Mouse (Mus musculus) adrenal gland, adult 8-10 months (tissue): ENCODE results near the gene Asb1. TPM values are rescaled to one million over a fixed set of nuclear protein-coding genes. Genes with fewer than 3 reads are reported as not detected.

Experiments used
- DNase-seq: peaks from one replicate; pipeline ENCODE4 v3.0.0; 2022
- total RNA-seq, 4 experiments: library from RNA; stranded (reverse); gene quantifications; 2 replicates each; pipeline ENCODE4 v1.2.4; 2022

The Asb1 gene
- total RNA-seq: 10 to 100 TPM; 22.5 to 25.4 (median 23.4) TPM

DNA sequence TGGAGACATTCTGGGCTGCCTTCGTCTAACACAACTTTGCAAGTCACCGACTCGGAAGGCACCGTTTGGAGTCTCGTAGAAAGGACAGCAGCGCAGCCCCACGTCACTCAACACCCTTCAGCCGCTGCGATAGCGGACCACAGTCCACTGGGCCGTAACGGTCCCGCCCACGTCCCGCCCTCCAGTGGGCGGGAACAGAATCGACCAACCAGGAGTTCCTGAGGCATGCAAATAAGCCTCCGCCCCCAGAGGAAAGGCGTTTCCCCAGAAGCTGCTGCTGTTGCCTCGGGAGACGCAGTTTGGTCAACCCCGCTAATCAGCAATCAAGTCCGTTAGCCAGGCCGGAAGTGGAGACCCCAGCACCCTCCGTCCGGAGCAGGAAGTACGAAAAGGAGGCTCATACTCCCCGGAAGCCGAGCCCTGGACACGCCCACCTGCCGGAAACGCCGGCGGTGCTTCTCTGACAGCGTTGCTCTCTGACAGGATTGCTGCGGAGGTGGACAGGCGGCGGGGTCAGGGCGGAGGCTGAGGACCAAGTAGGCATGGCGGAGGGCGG is at the start of gene Asb1:
Asb1 (plus strand) TSS at position 274 of the 556 bp plus-strand sequence.
- DNase-seq: peak; percentile 97

DNA sequence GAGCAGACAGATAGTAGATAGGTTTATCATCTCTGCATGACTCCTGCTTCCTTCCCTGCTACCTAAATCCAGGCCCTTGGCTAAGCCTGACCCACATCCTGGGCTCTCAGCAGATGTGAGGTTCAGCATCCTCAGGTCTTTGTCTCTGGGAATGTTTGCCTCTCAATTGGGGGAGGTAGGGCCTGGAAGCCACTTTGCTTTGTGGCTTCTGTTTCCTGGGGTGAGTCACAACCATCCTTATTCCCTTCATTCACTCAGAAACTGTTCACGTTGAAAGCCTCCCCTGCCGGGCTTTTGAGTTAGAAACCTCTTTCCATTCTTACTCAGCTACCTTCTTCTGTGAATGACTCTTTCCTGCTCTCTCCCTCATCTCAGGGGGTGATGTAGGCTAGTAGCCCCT is 47.6 kb upstream of the Asb1 start:
- DNase-seq: no peak

DNA sequence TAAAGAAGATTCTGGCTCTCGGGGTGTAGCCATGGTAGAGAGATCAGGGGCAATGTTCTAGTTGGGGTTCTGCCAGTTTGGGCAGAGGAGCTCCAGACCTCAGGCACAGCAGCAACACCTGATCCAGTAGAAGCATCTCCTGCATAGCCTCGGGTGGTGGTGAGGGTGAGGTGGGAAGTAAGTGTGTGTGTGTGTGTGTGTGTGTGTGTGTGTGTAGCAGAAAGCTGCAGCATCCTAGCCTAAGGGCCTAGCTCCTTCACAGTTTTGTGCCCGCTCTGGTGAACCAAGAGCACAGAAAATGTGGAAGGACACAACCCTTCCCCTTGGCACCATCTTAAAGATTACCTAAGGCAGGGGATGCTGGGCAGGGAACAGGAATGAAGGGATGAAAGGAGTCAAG is 46.4 kb upstream of the Asb1 start:
- DNase-seq: no peak

DNA sequence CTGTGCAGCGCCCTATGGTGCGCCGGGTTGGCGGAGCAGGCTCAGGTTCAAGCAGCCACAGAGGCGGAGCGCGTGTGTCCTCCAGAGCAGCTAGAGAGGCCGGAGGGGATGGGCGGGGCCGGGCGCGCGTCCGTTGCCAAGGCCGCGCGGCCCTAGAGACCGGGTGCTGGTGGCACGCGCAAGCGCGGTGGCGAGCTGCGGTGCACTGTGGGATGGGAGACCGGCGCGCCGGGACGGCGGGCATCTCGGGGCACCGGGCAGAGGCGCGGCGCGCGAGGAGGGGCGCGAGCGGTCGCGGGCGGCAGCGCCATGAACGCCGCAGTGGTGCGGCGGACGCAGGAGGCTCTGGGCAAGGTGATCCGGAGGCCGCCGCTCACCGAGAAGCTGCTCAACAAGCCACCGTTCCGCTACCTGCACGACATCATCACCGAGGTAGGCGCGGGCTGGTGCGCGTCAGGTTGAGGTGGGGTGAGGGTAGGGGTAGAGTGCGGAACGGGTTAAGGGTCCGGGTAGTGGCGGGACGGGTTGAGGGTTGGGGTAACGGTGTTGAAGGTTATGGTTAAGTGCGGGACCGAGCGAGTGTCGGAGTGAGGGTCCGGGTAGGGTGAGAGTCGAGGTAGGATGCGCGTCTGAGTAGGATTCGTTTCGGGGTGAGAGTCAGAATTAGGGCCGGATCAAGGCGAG is 45.7 kb upstream of the Asb1 start, which contains the start of gene Traf3ip1:
Traf3ip1 (plus strand) TSS at position 191 of the 684 bp plus-strand sequence.
- peak; percentile 90 for DNase-seq

DNA sequence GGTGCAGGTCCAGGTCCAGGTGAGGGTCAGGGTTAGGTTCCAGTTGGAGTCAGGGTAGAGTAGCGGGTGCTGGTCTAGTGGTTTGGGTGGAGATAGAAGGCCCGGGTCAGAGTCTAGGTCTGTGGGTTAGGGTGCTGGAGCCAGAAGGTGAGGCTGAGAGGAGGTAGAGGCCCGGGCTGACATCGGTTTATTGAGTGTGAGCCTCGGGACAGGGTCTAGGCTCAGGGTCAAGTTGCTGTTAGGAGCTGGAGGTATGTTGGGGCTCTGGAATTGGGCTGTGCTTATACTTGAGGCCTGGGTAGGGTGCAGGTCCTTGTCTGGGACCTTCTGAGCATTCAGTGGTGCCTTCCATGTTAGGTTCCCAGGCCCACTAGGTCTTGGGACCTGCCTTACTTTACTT is 45.0 kb upstream of the Asb1 start:
- no peak for DNase-seq

DNA sequence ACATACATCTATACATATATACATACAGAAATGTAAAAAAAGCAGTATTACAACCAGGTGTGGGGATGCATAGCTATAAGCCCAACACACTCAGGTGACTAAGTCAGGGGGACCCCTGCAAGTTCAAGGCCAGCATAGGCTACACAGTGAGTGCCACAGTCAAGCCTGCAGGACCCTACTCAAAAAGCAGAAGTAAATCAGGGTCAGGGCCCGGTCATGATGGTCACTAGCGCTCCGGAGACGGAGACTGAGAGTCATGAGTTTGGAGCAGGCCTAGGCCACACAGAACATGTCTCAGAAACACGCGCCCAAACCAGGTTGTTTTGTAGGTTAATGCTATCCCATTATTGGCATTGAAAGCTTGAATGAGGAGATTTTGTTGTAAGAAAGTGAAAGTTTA is 41.8 kb upstream of the Asb1 start:
- DNase-seq: no peak

DNA sequence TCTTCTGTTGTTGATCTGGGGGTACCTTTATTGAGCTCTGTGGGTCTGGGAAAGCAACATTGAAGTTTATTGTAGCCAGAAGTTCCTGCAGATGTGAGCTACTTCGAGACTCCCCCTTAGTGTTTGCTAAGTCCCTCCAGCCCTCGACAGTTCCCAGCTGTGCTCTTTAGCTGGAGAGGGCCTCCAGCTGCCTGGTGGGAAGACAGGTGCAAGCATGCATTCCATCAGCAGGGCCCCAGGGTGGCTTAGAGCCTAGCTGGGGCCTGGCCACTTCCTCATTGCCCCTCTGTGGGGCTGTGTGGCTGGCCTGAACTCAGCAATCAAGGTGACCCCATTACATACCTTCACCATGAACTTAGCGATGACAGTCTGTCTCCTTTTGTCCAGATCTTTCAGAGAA is 35.7 kb upstream of the Asb1 start:
- no peak for DNase-seq

DNA sequence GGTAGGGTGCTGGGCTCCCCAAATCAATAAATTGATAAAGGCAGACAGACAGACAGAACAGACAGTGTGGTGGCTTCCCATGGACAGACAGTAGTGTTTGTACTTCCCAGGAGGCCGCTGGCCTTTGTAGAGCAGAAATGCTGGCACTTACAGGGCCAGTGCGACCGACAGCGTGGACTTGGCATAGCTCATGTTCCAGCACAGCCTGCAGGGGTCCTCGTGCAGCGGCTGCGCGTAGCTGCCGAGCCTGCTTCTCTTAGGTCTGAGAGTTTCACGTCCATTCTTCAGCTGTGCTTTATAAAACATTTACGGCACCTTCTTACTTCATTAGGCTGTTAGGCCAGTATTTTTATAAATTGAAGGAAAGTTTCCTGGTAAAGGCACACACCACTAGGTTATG is 25.4 kb upstream of the Asb1 start:
- DNase-seq: no peak

DNA sequence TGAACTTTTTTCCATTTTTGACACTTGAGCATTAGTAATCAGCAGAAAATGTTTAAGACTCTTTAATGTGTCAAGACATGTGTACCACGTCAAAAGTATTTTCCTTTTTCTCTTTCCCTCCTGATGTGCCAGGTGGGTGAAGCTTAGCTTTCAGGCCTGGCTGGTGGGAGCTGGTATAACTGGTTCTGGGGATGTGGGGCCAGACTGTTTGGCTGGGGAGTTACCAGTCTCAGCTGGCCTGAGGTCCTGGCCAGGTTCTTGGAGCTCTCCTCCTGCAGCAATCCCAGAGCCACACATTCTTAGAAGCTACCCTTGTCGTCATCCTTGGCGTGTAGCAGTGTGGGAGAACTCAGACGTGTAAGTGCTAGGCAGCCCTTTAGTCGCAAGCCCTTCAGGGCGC is 24.7 kb upstream of the Asb1 start:
- no peak for DNase-seq

DNA sequence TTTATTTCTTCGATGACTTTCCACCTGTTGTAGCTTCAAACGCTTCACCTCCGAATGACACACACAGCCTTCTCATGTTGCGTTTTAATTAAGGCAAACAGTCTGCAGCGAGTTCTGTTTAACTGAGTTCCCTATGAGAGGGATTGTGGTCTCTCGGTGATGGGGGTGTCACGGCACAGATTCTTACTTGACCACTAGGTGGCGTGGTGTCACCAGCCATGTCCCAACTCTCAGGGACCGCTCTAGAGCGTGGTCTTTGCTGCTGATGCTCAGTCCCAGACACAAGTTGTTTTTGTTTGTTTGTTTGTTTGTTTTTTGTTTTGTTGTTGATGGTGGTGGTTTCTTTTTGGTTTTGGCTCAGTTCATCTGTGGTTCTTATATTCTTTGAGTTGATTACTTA is 16.6 kb upstream of the Asb1 start:
- DNase-seq: no peak

DNA sequence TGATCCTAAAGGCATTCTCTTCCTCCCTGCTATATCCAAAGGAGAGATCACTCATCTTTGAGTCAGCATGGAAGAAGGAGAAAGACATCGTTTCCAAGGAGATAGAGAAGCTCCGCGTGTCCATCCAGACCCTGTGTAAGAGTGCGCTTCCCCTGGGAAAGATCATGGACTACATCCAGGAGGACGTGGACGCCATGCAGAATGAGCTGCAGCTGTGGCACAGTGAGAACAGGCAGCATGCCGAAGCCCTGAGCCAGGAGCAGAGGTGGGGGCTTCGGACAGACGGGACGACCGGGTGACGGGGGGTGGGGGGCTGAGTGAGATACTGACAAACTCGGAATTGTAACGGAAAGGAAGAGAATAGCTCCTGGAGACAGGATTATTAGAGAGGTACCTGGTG is 14.5 kb upstream of the Asb1 start:
- no peak for DNase-seq

DNA sequence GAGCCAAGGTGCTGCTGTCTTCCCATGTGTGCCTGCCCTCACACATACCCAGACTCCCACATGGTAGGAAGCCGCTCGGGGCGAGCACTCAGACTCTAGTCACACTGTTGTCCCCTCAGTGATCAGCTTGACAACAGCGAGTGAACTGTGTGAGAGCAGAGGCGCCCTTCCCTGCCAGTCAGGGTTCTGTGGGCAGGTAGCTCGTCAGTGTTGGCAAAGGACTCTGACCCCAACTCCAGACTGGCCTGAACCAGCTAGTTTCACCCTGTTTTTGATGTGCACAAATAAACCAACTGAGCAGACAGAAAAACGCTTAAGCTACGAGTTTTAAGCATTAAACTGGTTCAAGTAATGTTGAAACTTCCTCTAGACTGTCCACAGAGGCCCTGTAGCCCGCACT is 10.2 kb upstream of the Asb1 start:
- no peak for DNase-seq

DNA sequence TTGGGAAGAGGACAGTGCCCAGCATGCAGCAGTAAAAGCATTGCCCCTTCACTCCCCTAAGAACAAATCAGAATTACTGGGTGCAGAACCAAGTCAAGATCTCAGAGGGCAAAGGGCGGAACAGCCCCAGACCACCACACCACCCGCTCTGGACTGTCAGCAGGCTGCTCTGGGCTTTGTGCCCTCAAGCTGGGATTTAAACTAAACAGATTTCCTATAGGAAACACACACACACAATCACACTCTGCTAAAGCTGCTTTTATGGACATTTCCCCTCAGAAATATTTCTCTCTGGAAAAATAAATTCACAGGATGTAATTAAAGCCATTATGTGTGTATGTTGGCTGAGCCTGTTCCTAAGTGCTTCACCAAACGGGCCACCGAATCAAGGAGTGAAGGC is 8.1 kb upstream of the Asb1 start:
- DNase-seq: no peak

DNA sequence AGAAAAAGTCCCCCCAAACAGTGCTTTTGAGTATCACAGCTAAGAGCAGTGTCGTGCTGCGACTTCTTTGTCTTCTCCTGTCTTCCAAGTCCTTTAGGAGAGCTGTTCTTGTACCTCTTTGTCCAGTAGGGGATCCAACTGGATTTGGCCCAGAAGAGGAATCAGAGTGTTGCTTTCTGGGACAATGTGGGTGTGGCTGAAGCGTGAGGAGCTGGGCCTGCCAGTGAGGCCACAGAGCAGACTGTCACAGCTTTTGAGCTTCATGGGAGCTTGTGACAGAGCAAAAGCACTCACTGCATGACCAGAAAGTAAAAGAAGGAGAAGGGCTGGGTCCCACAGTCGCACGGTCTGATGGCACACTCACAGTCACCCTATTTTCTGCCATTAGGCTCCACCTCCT is 7.5 kb upstream of the Asb1 start:
- no peak for DNase-seq

DNA sequence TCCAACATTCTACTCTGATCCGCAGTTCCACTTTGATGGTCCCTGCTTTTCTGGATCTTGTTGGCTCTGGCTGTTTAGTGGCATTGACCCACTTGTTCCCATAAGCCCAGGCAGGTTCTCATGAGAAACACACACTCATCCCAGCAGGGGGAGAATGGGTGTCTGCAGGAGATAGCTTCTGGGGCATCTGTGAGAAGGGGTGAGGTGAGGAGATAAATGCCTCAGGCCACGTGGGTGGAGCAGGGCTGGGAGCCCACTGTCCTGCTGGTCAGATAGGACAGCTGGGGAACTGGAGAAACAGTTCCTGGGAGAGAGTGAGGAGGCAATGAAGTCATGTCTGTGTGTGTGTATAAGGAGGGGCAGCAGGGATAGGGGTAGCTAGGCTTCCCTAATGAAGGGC is 6.9 kb upstream of the Asb1 start:
- DNase-seq: no peak

DNA sequence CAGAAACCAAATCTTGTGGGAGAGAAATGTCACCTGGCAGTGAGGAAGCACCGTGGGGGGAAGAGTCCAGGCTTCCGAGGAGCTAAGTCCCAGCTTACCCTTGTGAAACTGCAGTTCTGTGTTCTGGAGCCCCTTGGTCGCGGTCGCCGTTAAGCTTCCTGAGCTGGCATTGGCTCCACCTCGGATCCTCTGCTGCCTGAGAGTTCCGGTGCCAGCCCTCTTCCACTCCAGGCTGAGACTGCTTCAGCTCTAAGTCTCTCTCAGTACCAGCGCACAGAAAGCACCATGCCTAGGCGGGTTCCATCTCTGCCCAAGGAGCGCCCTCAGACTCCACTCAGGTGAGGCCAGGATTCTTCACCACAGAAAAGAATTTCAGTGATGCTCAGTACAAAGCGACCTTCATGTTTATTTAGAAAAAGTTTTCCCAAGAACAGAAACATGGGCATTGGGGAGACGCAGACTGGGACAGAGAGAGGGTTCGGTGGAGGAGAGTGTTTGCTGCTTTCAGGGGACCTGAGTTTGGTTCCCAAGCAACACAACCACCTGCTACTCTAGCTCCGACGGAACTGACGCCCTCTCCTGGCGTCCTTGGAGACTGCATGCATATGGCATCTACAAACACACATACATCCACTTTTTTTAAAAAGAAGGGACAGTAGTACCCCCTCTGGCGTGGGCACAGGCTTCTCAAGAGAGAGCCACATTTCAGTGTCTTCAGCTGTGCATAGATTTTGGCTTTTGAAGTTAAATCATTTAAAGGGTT is 6.2 kb upstream of the Asb1 start:
- no peak for DNase-seq

DNA sequence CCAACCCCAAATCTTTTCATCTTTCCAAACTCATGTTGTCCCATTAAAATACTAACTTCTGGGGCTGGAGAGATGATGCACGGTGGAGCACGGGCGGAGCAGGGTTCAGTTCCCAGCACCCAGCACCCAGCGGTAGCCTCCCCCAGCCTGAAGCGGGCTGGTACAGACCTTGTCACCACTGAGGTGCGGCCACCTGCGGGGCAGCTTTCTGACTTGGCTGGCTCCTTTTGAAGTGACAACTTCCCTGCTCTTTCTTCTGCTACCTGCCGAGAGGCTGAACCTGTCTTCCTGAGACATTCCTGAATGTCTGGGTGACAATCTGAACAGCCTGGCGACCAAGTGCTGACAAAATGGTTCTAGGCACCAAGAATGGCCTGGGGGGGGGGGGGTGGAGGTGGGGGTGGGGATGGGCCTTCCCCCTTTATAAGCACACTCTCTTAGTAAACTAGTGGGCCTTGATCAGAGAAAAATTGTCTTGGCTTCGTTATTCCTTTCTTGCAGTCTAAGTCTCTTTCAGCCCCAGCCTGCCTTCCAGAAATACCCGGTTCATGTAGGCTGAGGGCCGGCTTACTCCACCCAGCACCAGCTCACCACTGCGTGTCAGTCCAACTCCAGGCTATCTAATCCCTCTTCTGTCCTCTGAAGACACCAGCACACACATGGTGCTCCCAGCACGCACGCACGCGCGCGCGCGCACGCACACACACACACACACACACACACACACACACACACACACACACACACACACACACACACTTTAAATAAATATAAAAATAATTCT is 2.4 kb upstream of the Asb1 start:
- DNase-seq: no peak

DNA sequence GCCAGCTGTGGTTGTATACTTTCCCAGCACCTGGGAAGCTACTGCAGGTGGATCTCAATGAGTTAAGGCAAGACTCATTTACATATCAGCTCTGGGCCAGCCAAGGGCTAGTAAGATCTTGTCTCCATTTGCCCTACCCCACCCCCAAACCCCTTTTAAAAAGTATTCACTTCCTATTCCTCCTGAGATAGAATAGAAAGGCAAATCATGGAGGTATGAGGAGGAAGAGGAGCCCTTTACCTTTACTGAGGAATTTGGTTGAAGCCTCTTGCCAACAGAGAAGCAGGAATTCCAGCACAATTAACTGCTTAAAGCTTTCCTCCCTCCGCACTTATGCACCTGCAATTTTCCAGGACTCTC is 1.8 kb upstream of the Asb1 start:
- no peak for DNase-seq

DNA sequence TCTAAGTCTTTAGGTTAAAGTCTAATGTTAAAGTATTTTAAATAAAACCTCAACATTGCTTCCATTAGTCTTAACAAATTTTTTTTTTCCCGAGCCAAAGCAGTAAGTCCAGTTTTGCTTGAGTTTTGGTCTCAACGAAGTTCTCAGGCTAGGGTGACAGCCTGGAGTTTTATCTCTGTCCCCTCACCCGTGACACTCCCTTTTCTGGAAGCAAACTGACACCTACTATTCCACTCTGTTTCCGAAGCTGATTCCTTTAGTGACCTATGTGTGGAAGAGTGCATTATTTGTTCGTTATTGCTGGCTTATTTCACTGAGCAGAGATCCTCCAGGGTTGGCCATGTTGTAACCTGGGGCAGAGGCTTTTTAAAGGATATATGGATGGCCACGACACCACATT is 1.1 kb upstream of the Asb1 start:
- no peak for DNase-seq

DNA sequence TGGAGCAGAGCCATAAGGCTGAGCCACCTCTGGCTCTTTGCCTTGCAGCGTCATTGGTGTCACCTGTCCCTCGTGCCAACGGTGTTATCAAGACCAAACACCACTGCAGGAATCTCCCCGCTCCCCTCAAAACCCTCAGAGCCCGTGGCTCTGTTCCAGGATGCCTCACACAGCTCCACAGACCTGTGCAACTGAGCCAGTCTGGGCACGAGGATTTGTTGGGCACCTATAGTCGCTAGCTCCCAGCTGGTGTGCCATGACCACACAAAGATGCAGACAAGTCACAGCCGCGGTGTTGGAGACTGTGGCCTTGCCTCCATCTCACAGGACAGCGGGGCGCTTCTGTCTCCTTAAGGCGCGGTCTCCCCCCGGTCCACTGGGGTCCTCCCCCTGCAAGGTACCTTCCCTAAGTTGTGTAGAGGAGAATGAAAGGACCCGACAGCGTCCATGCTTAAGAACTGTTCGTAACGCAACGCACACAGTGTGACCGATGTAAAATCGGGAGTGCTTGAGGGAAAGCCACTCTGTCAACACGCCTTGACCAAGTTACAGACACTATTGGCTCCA is 557 bp upstream of the Asb1 start:
- peak; percentile 34 for DNase-seq

DNA sequence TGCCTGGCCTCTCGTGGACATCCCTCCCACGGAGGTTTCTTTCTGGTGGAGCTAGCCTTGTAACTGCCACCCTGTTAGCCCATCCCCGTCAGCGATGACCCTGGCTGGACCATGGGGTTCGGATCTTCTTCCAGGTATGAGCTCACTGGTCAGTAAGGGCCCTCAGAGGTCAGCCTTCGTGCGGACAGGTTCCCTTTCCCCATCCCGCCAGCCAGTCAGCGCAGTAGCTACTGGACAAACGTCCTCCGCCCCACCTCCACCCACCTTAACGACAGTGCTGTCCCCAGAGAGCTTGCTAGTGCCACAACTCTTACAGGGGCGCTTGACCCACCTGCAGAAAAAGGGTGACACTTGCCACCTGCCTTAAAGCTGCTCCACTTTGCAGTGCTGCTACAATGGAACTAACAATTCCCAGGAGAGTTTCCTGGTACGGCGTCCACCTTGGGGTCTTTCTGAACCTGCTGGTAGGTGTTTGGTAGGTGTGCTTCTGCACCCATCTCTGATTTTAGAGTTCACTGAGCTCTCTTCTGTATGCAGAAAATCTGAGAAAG is 773 bp downstream of the Asb1 start:
- no peak for DNase-seq

DNA sequence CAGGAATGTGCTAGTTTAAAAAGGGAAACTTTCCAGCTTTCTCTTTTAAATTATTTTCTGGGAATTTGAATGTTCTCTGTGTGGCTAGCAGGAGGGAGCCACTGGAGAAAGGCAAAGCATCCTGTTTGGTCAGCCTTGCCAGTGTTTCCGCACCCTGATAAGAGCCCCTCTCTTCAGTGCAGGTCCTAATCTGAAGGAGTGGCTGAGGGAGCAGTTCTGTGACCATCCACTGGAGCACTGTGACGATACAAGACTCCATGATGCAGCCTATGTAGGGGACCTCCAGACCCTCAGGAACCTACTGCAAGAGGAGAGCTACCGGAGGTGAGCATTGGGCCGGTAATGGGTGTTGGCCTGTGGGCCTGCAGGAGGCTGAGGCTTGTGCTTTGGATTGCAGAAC is 3.6 kb downstream of the Asb1 start:
- DNase-seq: no peak

DNA sequence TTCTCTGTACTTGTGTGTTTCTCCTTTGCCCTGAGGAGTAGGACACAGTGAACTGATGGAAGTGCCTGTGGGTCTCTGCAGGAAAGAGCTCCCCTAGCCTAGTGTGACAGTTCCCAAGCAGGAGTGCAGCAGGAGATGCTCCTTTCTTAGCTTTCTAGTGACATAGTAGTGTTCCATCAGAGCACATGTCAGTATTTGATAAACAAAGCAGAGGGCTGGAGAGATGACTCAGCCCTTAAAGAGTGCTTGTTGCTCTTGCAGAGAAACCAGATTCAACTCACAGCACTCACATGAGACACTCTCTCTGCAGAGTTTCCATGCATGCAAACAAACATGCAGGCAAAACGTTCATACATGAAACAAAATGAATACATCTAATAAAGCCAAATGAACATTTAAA is 4.9 kb downstream of the Asb1 start:
- DNase-seq: no peak
